Mouse (Mus musculus) spleen, embryonic (tissue): ENCODE data around the gene Pogk.

ENCODE experiments used
- CTCF ChIA-PET: fragments of 350-600 bp; sonication (Branson Sonifier 250); formaldehyde crosslinking; loops from one replicate; lab custom pipeline; 2022; lab: Charles Lee

Pogk gene

DNA sequence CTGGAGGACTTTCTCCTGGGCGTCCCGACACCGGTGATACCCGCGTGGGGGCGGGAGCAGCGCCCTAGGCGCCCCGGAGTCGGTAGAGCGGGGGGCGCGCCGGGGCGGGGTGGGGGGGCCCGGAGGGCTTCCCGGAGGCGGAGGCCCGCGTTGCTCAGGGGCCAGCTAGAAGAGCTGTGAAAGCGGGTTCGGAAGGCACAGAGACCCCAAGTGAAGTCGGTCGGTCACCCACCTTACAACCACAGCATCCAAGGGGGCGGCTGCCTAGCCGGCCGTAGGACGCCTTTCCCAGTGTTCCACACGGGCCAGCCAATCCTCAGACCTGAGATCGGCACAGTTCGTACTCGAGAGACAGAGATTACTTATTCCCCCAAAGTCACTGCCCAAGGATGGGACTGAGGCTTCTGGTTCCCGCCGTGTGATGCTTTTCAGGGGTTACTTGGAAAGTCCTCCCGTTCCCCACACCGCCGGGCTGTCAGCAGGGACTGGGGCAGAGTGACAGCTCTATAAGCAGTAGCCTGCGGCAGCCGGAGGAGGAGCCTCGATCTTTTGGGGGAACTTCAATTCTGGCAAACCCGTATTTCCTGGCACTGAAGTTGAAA lies 29.9 kb downstream of the Pogk start:
- CTCF ChIA-PET: interaction anchor here (0.7 kb wide), 1 partner anchor 25 kb away, joined by 5 read pairs; no protein-coding TSS in a partner anchor

DNA sequence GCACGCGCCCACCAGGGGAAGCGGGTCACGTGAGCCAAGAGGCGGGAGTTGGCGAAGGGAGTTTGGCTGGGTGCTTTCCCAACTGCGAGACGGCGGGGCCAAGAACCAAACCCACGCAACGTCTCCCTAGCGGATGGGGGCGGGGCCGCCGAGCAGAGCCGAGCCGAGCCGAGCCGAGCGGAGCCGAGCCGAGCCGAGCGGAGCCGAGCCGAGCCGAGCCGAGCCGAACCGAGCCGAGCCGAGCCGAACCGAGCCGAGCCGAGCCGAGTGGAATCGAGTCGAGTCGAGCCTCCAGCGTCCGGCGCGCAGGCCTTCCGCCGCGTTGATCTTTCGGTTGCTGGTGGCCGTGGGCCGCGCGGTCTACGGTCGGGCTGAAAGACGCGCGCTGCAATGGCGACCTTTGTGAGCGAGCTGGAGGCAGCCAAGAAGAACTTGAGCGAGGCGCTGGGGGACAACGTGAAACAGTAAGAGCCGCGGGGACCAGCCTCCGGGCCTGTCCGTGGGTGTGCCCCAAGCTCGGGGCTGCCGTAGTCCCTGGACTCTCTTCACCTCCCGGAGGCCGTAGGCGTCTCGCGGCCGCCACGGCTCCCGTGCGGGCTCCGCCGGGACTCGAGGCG lies 30.5 kb downstream of the Pogk start, which contains the start of gene Tada1:
TSS of gene Tada1 (plus strand) at position 85 of the 617 bp plus-strand sequence.
- CTCF ChIA-PET: interaction anchor here (0.6 to 0.7 kb wide), 2 partner anchors 26 to 596 kb away, joined by 3 to 5 read pairs; no protein-coding TSS in a partner anchor

GRCm38 (mm10) chr1:166378431-166379012 lies 31.1 kb downstream of the Pogk start:
- CTCF ChIA-PET: interaction anchor here (0.5 to 0.6 kb wide), 2 partner anchors 49 to 595 kb away, joined by 3 to 4 read pairs; no protein-coding TSS in a partner anchor

- CTCF ChIA-PET: no interaction called here
Measured at GRCm38 (mm10) chr1:166377171-166377570, 32.5 kb downstream of the Pogk start.

DNA sequence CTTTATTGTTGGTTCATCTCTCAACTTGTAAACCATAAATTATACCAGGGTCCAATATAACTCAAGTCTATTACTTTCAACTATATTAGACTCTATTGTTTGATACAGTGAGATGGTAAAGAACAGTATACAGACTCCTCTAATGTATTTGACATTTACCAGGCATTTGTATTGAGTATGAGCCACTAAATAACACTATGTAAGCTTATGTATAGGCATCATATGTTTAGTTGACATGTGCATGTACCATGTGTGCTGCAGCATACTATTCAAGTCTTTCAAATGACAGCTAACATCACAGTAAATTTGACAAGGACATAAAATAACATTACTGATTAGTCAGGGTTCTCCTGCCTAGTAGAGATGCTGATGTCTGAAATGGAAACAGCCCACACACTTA lies 46.5 kb downstream of the Pogk start:
- CTCF ChIA-PET: interaction anchor here (0.6 kb wide), 1 partner anchor 203 kb away, joined by 4 read pairs; no protein-coding TSS in a partner anchor

GRCm38 (mm10) chr1:166362659-166363058 lies 47.0 kb downstream of the Pogk start:
- CTCF ChIA-PET: interaction anchor here (0.6 to 0.7 kb wide), 2 partner anchors 203 to 1465 kb away, joined by 4 to 10 read pairs; no protein-coding TSS in a partner anchor

DNA sequence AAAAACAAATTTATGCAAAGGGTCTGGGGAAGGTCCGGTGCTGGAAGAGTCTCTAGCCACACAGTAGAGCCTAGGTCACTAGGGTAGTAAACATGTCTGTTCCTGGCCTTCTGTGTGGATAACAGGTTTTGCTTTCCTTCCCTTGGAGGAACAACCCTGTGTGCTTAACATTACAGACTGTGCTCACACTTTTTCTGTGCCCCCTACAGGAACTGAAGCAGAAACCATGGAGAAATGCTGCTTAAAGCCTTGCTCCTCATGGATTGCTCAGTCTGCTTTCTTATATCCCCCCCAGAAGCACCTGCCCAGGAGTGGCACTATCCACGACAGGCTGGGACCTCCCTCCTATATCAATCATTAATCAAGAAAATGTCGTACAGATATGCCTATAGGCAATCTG lies 47.8 kb downstream of the Pogk start:
- CTCF ChIA-PET: no interaction called here

DNA sequence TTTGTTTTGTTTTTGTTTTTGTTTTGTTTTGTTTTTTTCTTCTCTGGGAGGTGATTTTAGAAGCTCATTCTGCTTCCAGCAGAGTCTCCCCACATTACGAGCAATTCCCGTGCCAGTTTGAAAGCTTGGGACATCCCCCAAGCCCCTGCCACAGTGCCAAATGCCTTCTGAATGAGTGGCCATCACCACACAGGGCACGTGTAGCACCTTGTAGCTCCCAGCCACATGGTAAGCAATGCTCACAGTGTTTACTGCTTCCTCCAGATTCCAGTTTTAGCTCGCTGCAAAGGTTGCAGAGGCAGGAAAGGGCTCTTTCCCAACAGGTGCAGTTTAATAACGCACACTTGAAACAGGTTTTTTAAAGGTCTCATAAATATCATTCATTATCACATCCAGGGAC lies 48.8 kb downstream of the Pogk start:
- CTCF ChIA-PET: interaction anchor here (0.8 kb wide), 1 partner anchor 16 kb away, joined by 14 read pairs; no protein-coding TSS in a partner anchor

GRCm38 (mm10) chr1:166360157-166360855 lies 49.4 kb downstream of the Pogk start:
- CTCF ChIA-PET: interaction anchor here (0.5 to 1.0 kb wide), 5 partner anchors 15 to 945 kb away, joined by 3 to 14 read pairs (median 5); no protein-coding TSS in a partner anchor

DNA sequence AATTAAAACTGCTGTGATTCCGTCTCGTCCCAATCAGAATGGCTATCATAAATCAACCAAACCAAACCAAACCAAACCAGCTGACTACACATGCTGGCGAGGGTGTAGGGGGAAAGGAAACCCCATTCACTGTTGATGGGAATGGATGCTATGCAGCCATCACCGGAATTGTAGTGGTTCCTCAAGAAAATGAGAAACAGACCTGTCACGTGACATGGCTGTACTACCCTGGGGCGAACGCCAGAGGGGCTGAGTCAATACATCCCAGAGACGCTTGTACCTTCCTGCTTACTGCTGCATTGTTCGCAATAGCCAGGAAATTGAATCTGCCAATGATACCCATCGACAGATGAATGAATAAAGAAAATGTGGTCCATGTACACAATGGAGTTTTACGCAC lies 59.9 kb downstream of the Pogk start:
- CTCF ChIA-PET: no interaction called here

DNA sequence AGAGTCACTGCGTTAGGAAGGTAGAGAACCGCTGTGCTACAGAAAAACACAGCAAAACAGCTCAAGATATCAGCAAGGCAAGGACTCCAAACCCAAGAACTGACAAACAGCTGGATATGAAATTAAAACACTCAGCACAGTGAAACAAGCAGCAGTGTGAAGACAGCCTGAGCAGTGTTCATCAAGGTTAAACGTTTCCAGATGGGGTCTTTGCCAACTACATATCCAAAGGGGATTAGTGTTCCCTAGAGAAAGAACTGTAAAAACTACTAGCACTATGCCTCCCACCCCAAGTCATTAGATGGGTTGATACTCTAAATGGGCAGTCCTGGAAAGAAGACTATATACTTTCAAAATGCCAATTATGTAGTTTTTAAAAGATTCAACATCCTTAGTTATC lies 60.3 kb downstream of the Pogk start:
- CTCF ChIA-PET: no interaction called here

GRCm38 (mm10) chr1:166346906-166347305 lies 62.8 kb downstream of the Pogk start:
- CTCF ChIA-PET: no interaction called here

GRCm38 (mm10) chr1:166345602-166346001 lies 64.1 kb downstream of the Pogk start:
- CTCF ChIA-PET: interaction anchor here (0.5 kb wide), 1 partner anchor 15 kb away, joined by 14 read pairs; no protein-coding TSS in a partner anchor

DNA sequence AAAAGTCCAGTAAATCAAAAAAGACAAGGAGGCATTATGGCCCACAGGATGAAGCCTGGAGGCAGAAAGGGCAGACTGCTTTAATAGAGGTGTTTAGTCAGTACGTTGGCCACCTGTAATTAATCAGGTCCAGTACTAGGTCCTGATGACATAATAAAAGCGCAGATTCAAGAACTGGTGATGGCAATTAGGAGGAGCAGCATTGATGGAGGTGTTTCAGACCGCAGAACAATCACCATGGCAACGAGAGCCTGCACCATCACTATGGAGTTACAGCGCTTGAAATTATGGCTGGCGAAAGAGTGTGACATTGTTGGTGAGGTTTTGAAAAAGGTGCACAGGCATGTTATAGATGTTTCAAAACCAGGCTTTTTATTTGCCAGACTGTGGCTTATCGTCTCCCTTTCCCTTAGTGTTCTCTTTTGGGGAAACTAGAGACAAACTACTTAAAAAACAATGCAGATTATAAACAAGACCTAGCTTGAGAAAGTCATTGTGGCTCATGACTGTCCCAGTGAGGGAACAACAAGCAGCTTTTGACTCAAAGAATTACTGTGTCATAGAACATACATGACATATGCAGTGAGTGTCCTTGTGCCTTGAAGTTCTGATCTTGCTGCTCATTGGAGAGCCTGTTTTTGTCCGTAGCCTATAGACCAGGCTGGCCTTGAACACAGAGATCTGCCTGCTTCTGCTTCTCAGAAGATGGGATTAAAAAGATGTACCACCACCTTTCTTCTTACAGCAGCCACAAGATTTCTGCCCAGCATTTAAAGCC lies 65.2 kb downstream of the Pogk start:
- CTCF ChIA-PET: no interaction called here

DNA sequence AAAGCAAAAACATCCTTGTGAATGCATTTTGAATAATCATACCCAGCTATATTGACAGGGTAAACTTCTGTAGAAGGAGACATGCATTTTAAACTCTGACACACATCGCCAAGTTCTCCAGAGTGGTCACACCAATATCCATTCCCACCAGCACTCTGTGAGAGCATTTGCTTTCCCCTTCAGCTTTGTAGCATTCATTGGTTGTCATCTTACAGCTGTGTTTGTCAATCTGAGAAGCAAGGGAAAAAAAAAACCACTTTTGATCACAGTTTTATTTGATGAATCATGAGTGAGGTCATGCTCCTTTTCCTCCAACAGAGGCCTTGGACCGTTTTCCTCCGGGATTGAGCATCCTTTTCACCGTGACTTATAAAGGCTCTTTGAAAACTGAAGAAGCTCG lies 66.1 kb downstream of the Pogk start:
- CTCF ChIA-PET: no interaction called here

- CTCF ChIA-PET: no interaction called here
Measured at GRCm38 (mm10) chr1:166342539-166342938, 67.1 kb downstream of the Pogk start.

DNA sequence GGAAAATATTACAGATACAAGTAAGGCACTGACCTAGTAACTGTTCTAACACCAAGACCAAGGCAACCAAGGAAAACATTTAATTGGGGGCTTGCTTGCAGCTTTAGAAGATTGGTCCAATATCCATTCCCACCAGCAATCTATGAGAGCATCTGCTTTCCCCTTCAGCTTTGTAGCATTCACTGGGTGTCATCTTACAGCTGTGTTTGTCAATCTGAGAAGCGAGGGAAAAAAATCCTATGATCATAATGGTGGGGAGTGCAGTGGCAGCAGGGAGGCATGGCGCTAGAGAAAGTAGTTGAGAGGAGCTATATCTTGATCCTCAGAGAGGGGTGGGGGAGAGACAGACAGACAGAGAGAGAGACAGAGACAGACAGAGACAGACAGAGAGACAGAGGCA lies 67.6 kb downstream of the Pogk start:
- CTCF ChIA-PET: no interaction called here

GRCm38 (mm10) chr1:166339110-166339509 lies 70.6 kb downstream of the Pogk start:
- CTCF ChIA-PET: no interaction called here
